Mouse (Mus musculus) fat pad, adult 2 months (tissue): Measurements from ENCODE around the gene Eif3d.

Source experiments
- DNase-seq: peaks from one replicate; pipeline ENCODE4 v3.0.0-alpha.2; 2011; ENCODE audit warnings: low read depth, low spot score; ENCODE audit errors: extremely low read depth

Gene Eif3d

DNA sequence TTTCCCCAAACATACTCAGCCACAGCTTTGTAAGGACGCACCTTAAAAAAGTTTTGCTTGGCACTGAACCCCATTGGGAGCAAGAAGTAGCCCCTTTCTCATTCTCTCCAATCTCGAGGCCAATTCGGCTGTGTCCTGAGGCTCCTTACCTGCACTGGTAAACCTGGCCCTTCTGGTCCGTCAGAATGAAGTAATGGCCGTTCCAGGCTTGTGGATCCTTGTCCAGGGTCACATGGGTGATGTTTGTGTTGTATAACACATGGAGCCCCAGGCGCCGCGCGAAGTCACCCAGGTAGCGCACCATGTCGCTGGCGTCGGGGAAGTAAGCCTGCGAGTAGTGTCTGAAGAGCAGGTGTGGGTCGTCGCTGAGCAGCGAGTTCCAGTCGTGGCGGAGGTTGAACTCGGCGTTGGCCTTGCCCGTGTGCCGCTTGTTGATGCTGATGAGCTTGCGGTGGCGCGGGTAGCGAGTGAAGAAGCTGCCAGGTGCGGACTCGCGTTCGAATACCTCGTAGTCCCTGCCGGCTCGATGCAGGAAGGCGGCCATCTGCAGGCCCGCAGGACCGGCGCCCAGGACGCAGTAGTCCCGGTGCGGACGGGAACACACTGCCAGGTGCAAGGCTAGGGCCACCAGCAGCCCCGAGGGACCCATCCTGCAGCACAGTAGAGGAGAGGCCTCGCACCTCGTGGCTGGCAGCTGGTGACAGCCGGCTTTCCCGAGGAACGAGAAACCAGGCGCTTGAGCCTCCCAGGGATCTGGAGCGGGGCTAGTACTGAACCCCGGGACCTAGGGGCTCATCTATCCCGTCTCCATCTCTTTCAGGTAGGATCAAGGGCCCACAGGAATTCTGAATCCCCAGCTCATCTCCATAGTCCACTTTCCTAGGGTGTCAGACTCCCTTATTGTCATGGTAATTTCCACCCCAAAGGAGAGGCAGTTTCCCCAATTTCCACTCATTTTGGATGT is 14.9 kb downstream of the Eif3d start:
- no peak for DNase-seq

GRCm38 (mm10) chr15:77954362-77954761 is 16.3 kb downstream of the Eif3d start:
- DNase-seq = no peak

DNA sequence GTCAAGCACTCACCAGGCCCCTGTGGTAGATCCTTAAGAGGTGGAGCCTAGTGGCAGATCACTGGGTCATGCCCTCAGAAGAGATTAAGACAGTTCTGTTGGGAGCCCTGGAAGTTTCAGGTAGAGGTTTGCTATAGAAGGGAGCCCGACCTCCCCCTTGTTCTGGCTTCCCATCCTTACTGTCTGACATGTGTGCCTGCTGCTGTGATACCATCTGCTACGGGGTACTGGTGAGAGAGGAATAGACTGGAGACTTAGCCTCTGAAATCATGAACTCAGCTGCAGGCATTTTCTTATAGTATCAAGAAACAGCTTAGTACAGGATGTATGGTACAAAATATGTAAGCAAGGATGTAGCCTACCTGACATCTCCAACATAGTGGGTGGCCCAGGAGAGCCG is 17.7 kb downstream of the Eif3d start:
- DNase-seq = no peak

GRCm38 (mm10) chr15:77949061-77949460 is 21.6 kb downstream of the Eif3d start:
- DNase-seq = no peak

- DNase-seq = no peak
These were observed 24.9 kb downstream of the Eif3d start for GRCm38 (mm10) chr15:77945711-77946110.

GRCm38 (mm10) chr15:77941563-77941962 is 29.1 kb downstream of the Eif3d start:
- no peak for DNase-seq

DNA sequence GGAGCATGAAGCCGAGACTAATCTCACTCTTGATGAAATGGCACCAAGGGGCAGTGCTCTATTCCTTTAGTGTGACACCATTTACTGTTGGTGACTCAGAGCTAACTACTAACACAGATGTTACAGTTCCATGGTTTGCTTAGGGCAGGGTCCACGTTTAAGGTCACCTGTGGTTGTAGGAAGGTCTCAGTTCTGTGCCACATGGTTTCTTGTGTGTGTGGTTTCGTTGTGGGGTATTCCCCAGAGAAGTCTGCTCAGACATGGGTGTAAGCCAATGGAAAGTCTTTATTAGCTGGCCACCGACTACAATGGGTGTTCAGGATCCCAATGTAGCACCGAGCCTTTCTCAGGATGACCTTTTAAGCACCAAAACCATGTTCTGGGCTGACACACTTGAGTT is 32.1 kb downstream of the Eif3d start:
- no peak for DNase-seq

GRCm38 (mm10) chr15:77935673-77936375 is 34.8 kb downstream of the Eif3d start:
- DNase-seq = no peak

DNA sequence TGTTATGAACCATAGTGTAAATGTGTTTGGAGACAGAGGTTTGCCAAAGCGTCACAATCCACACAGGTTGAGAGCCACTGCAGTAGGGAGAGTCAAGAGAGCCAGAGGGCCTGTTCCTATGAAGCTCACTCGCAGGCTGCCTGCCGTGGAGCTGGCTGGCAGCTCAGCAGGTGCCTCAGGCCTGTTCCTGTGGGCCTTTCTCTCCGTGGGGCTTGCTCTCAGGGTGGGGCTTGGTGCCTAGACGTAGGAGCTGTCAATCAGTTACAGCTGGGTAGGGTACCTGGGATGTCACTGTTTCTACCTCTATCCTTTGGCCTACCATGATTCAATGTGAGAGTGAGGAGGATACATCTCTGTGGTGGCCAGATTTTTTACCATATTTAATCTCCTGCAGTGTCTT is 35.6 kb downstream of the Eif3d start:
- DNase-seq = no peak

DNA sequence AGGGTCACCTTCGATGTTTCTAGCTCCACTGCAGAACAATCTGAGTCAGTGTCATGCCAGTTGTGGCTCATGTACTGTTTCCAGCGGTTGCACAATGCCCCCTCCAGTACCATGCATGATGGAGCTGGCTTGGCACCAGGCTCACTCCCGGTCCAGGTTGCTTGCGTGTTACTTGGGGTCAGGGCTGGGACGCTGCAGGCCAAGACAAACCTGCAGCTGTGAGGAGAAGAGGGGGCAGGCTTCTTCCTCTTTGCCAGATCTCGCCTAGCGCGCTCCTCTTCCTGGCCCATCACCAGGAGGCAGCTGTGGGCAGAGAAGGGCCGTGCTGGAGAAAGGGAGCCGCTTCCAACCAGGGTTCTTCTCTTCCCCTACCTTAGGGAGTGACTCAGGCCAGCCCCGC is 36.3 kb downstream of the Eif3d start:
- no peak for DNase-seq

DNA sequence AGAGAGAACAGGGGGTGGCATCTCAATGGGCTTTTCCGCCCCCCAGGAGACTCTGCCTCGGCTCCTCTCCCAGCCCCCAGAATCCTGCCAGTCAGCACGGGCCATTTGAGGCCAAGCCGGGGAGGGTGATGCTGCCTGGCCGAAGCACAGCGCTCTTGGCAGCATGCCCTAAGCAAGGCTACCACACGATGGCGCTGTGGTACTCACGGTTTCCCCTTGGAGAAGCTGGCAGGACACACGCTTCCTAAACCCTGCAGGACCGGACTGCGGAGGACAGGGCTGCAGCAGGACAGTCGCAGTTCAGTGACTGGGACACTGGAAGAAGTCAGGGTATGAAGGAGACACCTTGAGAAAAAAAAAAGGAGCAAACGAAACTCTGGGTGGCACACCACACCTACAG is 36.8 kb downstream of the Eif3d start:
- DNase-seq = no peak

- DNase-seq = no peak
These were observed 37.4 kb downstream of the Eif3d start for GRCm38 (mm10) chr15:77933222-77933621.

- DNase-seq = no peak
These were observed 39.0 kb downstream of the Eif3d start for GRCm38 (mm10) chr15:77931689-77932016.

GRCm38 (mm10) chr15:77930986-77931688 is 39.5 kb downstream of the Eif3d start:
- no peak for DNase-seq

- DNase-seq = no peak
These were observed 40.8 kb downstream of the Eif3d start for GRCm38 (mm10) chr15:77929804-77930203.

GRCm38 (mm10) chr15:77928673-77929331 is 41.8 kb downstream of the Eif3d start, which contains the start of gene Txn2:
TSS of gene Txn2 (minus strand) at chr15:77929006.
- DNase-seq = peak; percentile 95

DNA sequence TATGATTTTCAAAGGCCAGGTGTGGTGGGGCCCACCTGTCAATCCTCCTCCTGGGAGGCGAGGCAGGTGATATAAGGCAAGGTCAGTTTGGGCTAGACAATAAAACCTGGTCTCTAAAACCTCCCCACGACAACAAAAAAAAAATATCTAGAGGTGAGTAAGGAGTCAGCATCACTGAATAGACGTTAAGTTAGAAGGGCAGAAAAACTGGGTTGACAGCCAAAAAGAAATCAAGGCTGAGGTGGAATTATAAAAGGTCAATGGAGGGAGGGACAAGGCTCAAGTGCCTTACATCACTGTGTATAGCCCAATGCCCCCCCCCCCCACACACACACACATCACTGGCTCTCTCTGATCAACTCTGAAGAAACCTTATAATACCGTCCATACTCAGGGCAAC is 42.5 kb downstream of the Eif3d start:
- no peak for DNase-seq

DNA sequence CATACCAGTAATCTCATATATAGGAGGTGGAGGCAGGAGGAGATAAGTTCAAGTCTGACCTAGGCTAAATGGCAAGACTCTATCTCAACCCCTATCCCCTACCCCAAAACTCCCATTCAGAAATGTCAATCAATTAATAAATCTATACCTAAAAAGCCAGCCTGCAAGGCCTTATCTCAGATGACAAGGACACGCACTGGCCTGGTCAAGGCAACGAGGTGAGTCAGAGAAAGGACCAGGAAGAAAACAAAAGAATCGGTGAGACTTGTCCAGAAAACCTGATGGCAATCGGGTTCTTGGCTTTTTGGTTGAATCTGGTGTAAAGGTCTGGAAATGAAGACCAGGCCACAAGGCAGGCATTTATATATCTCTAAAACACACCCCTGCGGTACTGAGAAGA is 43.7 kb downstream of the Eif3d start:
- no peak for DNase-seq

- DNase-seq = no peak
These were observed 45.4 kb downstream of the Eif3d start for GRCm38 (mm10) chr15:77925195-77925594.

GRCm38 (mm10) chr15:77923267-77924035 is 47.2 kb downstream of the Eif3d start:
- no peak for DNase-seq
